Mouse (Mus musculus): Measurements from ENCODE around the gene Atp6v1e1. TPM values are rescaled to one million over a fixed set of nuclear protein-coding genes. Genes with fewer than 3 reads are reported as not detected.
A peak's percentile ranks its signal among the peaks of the same experiment; 100 is the strongest.

Atp6v1e1 gene
- total and polyA plus RNA-seq, 2 experiments from 2014 or later = 205 to 329 TPM

GRCm38 (mm10) chr6:120776286-120776685, 46.3 kb downstream of the Atp6v1e1 start:
- no peak overlapping the region; the same call in 1 of the 2 replicates for H3K27ac ChIP-seq
- no peaks in the 10 kb centered on the region for H3K9me3 ChIP-seq (ENCODE audit: low read length)
- DNase-seq (ENCODE audit: low spot score) (no peak), ATAC-seq (no peak)
- H3K36me3 ChIP-seq (ENCODE audit: insufficient read depth, low read length) = no peaks in the 10 kb centered on the region
- TF ChIP-seq CTCF (IDR thresholded peaks at IDR 0.05; ENCODE audit: low read depth) = no peak
- H3K4me2 ChIP-seq (ENCODE audit: low read depth, low read length) = no peak overlapping the region
- H3K4me1 ChIP-seq (ENCODE audit: insufficient read depth, low read length) = 0 out of 2 replicates have a peak, but pooled peaks cover 5% of the 10 kb centered on the region
- no peak overlapping the region for H3K4me3 ChIP-seq (ENCODE audit: low read length)
- no peaks in the 10 kb centered on the region for H3K27me3 ChIP-seq (ENCODE audit: insufficient read depth, low read length)
- no peak overlapping the region for H3K9ac ChIP-seq (replicated peaks; ENCODE audit: low read length)
- WGBS = 64% methylated on average over 3 of the region's 3 CpGs

- peak; percentile 28 for DNase-seq (ENCODE audit: low spot score)
- Histone ChIP-seq H3K4me2 (ENCODE audit: low read depth, low read length) (peak overlapping the region; percentile 40), H3K4me1 (ENCODE audit: insufficient read depth, low read length) (0 out of 2 replicates have a peak, but pooled peaks cover 5% of the 10 kb centered on the region), H3K9ac (replicated peaks; ENCODE audit: low read length) (peak overlapping the region; percentile 21; the same call in 1 of the 2 replicates), H3K27ac (peak overlapping the region; percentile 75), H3K4me3 (ENCODE audit: low read length) (peak overlapping the region; percentile 15), H3K36me3 (ENCODE audit: insufficient read depth, low read length) (no peaks in the 10 kb centered on the region), H3K27me3 (ENCODE audit: insufficient read depth, low read length) (no peaks in the 10 kb centered on the region), H3K9me3 (ENCODE audit: low read length) (no peaks in the 10 kb centered on the region)
- no peak for TF ChIP-seq CTCF (IDR thresholded peaks at IDR 0.05; ENCODE audit: low read depth)
- ATAC-seq = peak; percentile 20
- WGBS = 52% methylated on average over 6 of the region's 6 CpGs
These were observed 48.8 kb downstream of the Atp6v1e1 start for GRCm38 (mm10) chr6:120773763-120774162.

GRCm38 (mm10) chr6:120773149-120773628, 49.4 kb downstream of the Atp6v1e1 start, which contains the start of gene Slc25a18:
TSS of gene Slc25a18 (plus strand) at chr6:120773578.
- no peaks in the 10 kb centered on the region for H3K9me3 ChIP-seq (ENCODE audit: low read length)
- ATAC-seq = peak; percentile 95
- TF ChIP-seq CTCF (IDR thresholded peaks at IDR 0.05; ENCODE audit: low read depth) = no peak
- H3K4me3 ChIP-seq (ENCODE audit: low read length) = peak within 1 kb of the TSS; percentile 15
- H3K4me1 ChIP-seq (ENCODE audit: insufficient read depth, low read length) = 0 out of 2 replicates have a peak, but pooled peaks cover 5% of the 10 kb centered on the region
- H3K27me3 ChIP-seq (ENCODE audit: insufficient read depth, low read length) = no peaks in the 10 kb centered on the region
- peak within 1 kb of the TSS; percentile 75 for H3K27ac ChIP-seq
- no peaks in the 10 kb centered on the region for H3K36me3 ChIP-seq (ENCODE audit: insufficient read depth, low read length)
- 15% methylated on average over 5 of the region's 5 CpGs for WGBS
- DNase-seq (ENCODE audit: low spot score) = peak; percentile 81
- peak within 1 kb of the TSS; percentile 21; the same call in 1 of the 2 replicates for H3K9ac ChIP-seq (replicated peaks; ENCODE audit: low read length)
- H3K4me2 ChIP-seq (ENCODE audit: low read depth, low read length) = peak within 1 kb of the TSS; percentile 40

- no peaks in the 10 kb centered on the region for H3K36me3 ChIP-seq (ENCODE audit: insufficient read depth, low read length)
- TF ChIP-seq CTCF (IDR thresholded peaks at IDR 0.05; ENCODE audit: low read depth) = no peak
- no peak overlapping the region for H3K4me2 ChIP-seq (ENCODE audit: low read depth, low read length)
- 0 out of 2 replicates have a peak, but pooled peaks cover 5% of the 10 kb centered on the region for H3K4me1 ChIP-seq (ENCODE audit: insufficient read depth, low read length)
- DNase-seq (ENCODE audit: low spot score) (no peak), ATAC-seq (no peak)
- H3K9ac ChIP-seq (replicated peaks; ENCODE audit: low read length) = no peak overlapping the region
- H3K27me3 ChIP-seq (ENCODE audit: insufficient read depth, low read length) = no peaks in the 10 kb centered on the region
- H3K27ac ChIP-seq = peak overlapping the region; percentile 75
- H3K4me3 ChIP-seq (ENCODE audit: low read length) = no peak overlapping the region
- no peaks in the 10 kb centered on the region for H3K9me3 ChIP-seq (ENCODE audit: low read length)
These were observed 50.6 kb downstream of the Atp6v1e1 start for GRCm38 (mm10) chr6:120772025-120772424.

- no peaks in the 10 kb centered on the region for H3K9me3 ChIP-seq (ENCODE audit: low read length)
These were observed 51.2 kb downstream of the Atp6v1e1 start for GRCm38 (mm10) chr6:120771366-120771765.

GRCm38 (mm10) chr6:120769972-120770371, 52.6 kb downstream of the Atp6v1e1 start:
- H3K9ac ChIP-seq (replicated peaks; ENCODE audit: low read length) = no peak overlapping the region
- H3K4me2 ChIP-seq (ENCODE audit: low read depth, low read length) = no peak overlapping the region
- H3K9me3 ChIP-seq (ENCODE audit: low read length) = no peaks in the 10 kb centered on the region
- ATAC-seq (no peak), DNase-seq (ENCODE audit: low spot score) (no peak)
- TF ChIP-seq CTCF (IDR thresholded peaks at IDR 0.05; ENCODE audit: low read depth) = no peak
- H3K36me3 ChIP-seq (ENCODE audit: insufficient read depth, low read length) = peaks cover 9% of the 10 kb centered on the region; the same call in 1 of the 2 replicates
- H3K27me3 ChIP-seq (ENCODE audit: insufficient read depth, low read length) = no peaks in the 10 kb centered on the region
- no peak overlapping the region for H3K4me3 ChIP-seq (ENCODE audit: low read length)
- H3K4me1 ChIP-seq (ENCODE audit: insufficient read depth, low read length) = 0 out of 2 replicates have a peak, but pooled peaks cover 5% of the 10 kb centered on the region
- H3K27ac ChIP-seq = no peak overlapping the region
- WGBS = 94% methylated on average over 1 of the region's 1 CpGs

More at GRCm38 (mm10) chr6:120771366-120771765, 51.2 kb downstream of the Atp6v1e1 start:
- Histone ChIP-seq H3K27ac (no peak overlapping the region), H3K4me1 (ENCODE audit: insufficient read depth, low read length) (0 out of 2 replicates have a peak, but pooled peaks cover 5% of the 10 kb centered on the region), H3K36me3 (ENCODE audit: insufficient read depth, low read length) (peaks cover 3% of the 10 kb centered on the region; the same call in 1 of the 2 replicates), H3K4me3 (ENCODE audit: low read length) (no peak overlapping the region), H3K9ac (replicated peaks; ENCODE audit: low read length) (no peak overlapping the region), H3K4me2 (ENCODE audit: low read depth, low read length) (no peak overlapping the region), H3K27me3 (ENCODE audit: insufficient read depth, low read length) (no peaks in the 10 kb centered on the region)
- DNase-seq (ENCODE audit: low spot score) (no peak), ATAC-seq (no peak)
- no peak for TF ChIP-seq CTCF (IDR thresholded peaks at IDR 0.05; ENCODE audit: low read depth)
- 80% methylated on average over 1 of the region's 1 CpGs for WGBS

GRCm38 (mm10) chr6:120761151-120761550, 61.4 kb downstream of the Atp6v1e1 start:
- no peak for TF ChIP-seq CTCF (IDR thresholded peaks at IDR 0.05; ENCODE audit: low read depth)
- Histone ChIP-seq H3K36me3 (ENCODE audit: insufficient read depth, low read length) (peaks cover 31% of the 10 kb centered on the region; the same call in 1 of the 2 replicates), H3K4me2 (ENCODE audit: low read depth, low read length) (no peak overlapping the region), H3K27ac (no peak overlapping the region), H3K9me3 (ENCODE audit: low read length) (no peaks in the 10 kb centered on the region), H3K4me3 (ENCODE audit: low read length) (no peak overlapping the region), H3K4me1 (ENCODE audit: insufficient read depth, low read length) (no peaks in the 10 kb centered on the region), H3K27me3 (ENCODE audit: insufficient read depth, low read length) (no peaks in the 10 kb centered on the region), H3K9ac (replicated peaks; ENCODE audit: low read length) (no peak overlapping the region)
- ATAC-seq (no peak), DNase-seq (ENCODE audit: low spot score) (no peak)
- WGBS = 91% methylated on average over 2 of the region's 2 CpGs

All from hindbrain, postnatal 0 days (tissue).